Mouse (Mus musculus) embryonic stem cell, embryonic (primary cell): ENCODE results near the gene Zfp735.

Source experiments
- CTCF ChIA-PET, 4 experiments: fragments of 300-600 bp in 2 of 4; fragments of 350-600 bp in 2 of 4; sonication (Branson Sonifier 250); formaldehyde crosslinking; loops; one replicate each; lab custom pipeline; 2022; ENCODE audit warnings: inconsistent platforms in 2 of 4; lab: Charles Lee
- POLR2A ChIA-PET, 4 experiments: fragments of 300-600 bp in 2 of 4; fragments of 350-600 bp in 2 of 4; sonication (Branson Sonifier 250); formaldehyde crosslinking; loops; one replicate each; lab custom pipeline; 2022; ENCODE audit warnings: antibody characterized with exemption in 4 of 4, inconsistent platforms in 1 of 4; lab: Charles Lee

Gene Zfp735

DNA sequence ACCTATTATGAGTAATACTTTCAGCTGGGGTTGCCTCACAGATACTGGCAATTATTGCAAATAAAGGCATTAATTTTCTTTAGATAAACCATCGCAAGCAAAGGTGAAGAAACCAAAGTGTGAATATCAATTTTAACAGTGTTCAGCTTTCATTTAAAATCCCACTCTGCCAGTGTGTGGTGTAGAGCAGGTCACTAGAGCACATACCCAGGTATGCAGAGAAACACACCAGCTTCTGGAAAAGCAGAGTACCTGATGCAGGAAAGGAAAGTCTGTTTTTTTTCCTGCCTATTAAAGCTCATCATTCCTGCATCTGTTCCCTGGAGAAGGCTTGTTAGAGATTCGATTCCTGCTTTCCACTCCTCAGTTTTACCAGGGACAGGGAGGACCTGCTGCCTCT, at the start of gene Zfp735:
TSS of gene Zfp735 (plus strand) at position 301 of the 400 bp plus-strand sequence.
- CTCF ChIA-PET, result no interaction called here

DNA sequence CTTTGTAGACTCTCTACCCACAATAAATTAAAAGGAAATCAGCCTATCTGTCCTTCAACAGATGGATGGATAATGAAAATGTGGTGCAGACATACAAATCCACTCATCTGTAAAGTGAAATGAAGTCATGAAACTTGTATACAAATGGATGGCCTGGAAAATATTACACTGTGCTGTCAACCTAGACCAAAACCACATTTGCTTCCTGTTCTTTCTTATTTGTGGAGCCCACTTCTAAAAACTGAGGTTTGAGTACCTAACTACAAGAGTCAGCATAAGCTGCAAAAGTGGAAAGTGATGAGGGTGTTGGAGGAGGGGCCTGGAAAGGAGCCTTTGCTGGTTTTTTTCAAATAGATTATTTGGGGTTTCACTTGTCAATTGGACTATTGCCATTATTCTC, 70.5 kb downstream of the Zfp735 start:
- ChIA-PET CTCF (no interaction called here), POLR2A (no interaction called here)

More for the DNA sequence above, at the start of gene Zfp735:
- POLR2A ChIA-PET, result no interaction called here
